Mouse (Mus musculus): ENCODE data around the gene Tbc1d14. TPM values are rescaled to one million over a fixed set of nuclear protein-coding genes. Genes with fewer than 3 reads are reported as not detected.

Tbc1d14 gene
- 3.9 and 10.2 TPM in 2 replicates for total RNA-seq (2014; rRNA removed; ENCODE audit: low replicate concordance)
- polyA plus RNA-seq (2015; fragmentation: Nextera tagmentation; extraction: Ambion mirVana) = 7.7 and 8.3 TPM in 2 replicates

DNA sequence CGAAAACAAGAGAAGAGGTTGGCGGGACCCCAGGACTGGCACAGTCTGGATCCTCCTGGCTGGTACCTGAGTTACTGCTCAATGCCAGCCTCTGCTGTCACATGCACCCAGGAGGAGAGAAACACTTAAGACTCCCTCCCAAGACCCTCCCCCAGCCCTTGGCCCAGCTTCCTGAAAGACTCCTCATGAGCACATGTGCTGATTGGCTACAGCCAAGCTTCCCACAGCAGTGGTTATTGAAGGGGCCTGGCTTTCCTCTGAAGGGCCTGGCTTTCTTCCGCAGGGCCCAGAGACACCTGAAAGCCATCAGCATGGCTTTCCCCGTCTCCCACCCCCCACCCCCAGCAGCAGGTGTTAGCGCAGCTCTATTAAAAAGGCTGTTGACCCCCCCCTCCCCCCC lies at the start of gene Tbc1d14:
Gene Tbc1d14, minus strand, starts transcription at position 101 of the 400 bp plus-strand sequence.
- no peak for DNase-seq (ENCODE audit: low spot score)
- 76% methylated on average over 5 of the region's 5 CpGs for WGBS
- Histone ChIP-seq H3K9ac (replicated peaks; ENCODE audit: low read depth, low read length) (no peak within 1 kb of the TSS), H3K9me3 (replicated peaks; ENCODE audit: control insufficient read depth, low read length) (no peaks in the 10 kb centered on the region), H3K36me3 (replicated peaks; ENCODE audit: control insufficient read depth, insufficient read depth, low read length) (no peaks in the 10 kb centered on the region), H3K27ac (ENCODE audit: low read depth) (no peak within 1 kb of the TSS), H3K4me2 (ENCODE audit: low read depth, low read length) (no peak within 1 kb of the TSS), H3K4me1 (ENCODE audit: control insufficient read depth, insufficient read depth) (no peaks in the 10 kb centered on the region), H3K4me3 (ENCODE audit: low read depth, low read length) (no peak within 1 kb of the TSS), H3K27me3 (ENCODE audit: control insufficient read depth, insufficient read depth, low read length) (no peaks in the 10 kb centered on the region)
- TF ChIP-seq CTCF (IDR thresholded peaks at IDR 0.05; ENCODE audit: low read depth) (no peak), EP300 (IDR thresholded peaks at IDR 0.05; ENCODE audit: low read depth) (no peak)
- no peak for ATAC-seq (ENCODE audit: insufficient read depth, low read depth)

DNA sequence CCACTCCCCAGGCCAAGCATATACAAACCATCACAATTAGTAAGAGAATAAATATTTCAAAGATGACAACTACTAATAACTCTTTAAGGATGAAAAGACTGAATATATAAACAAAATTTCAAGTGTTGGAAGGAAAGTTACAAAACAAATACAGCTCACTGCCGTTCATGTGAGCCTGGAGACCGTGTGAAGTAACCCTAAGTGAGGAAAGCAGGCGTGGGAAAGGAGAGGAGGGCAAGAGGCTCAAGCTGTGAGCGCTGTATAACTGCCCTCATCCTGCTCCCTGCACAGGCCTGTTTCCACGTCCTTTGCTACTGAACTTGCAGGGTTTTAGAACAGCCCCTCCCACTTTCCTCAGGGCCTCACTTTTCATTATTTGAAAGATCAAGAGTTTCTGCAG lies 32.5 kb upstream of the Tbc1d14 start:
- whole genome bisulfite sequencing = 72% methylated on average over 5 of the region's 5 CpGs
- H3K4me3 ChIP-seq (ENCODE audit: low read depth, low read length) = no peak overlapping the region
- no peak overlapping the region for H3K4me2 ChIP-seq (ENCODE audit: low read depth, low read length)
- peaks cover 23% of the 10 kb centered on the region for H3K36me3 ChIP-seq (replicated peaks; ENCODE audit: control insufficient read depth, insufficient read depth, low read length)
- TF ChIP-seq CTCF (IDR thresholded peaks at IDR 0.05; ENCODE audit: low read depth) (no peak), EP300 (IDR thresholded peaks at IDR 0.05; ENCODE audit: low read depth) (no peak)
- no peak overlapping the region for H3K27ac ChIP-seq (ENCODE audit: low read depth)
- ATAC-seq (ENCODE audit: insufficient read depth, low read depth) (no peak), DNase-seq (ENCODE audit: low spot score) (no peak)
- H3K9ac ChIP-seq (replicated peaks; ENCODE audit: low read depth, low read length) = no peak overlapping the region
- H3K9me3 ChIP-seq (replicated peaks; ENCODE audit: control insufficient read depth, low read length) = no peaks in the 10 kb centered on the region
- peaks cover 7% of the 10 kb centered on the region for H3K4me1 ChIP-seq (ENCODE audit: control insufficient read depth, insufficient read depth)
- H3K27me3 ChIP-seq (ENCODE audit: control insufficient read depth, insufficient read depth, low read length) = no peaks in the 10 kb centered on the region

DNA sequence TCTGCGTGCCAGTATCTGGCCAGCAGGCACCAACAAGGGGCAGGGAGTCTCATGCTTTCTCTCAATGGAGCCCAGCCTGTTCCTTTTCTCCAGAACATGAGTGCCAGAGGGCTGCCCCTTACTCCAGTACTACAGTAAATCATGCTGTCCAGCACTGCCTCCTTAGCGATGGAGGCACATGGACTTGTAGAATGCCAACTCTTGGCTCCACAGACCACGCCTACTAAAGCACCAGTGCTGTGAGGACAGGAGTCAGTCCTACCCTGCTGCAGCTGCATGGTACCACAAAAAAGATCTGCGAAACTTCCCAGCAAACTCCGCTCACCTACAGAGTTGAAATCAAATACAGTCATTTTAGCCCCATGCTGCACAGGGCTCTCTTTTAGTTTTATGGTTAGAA lies 30.6 kb upstream of the Tbc1d14 start:
- Histone ChIP-seq H3K9ac (replicated peaks; ENCODE audit: low read depth, low read length) (no peak overlapping the region), H3K36me3 (replicated peaks; ENCODE audit: control insufficient read depth, insufficient read depth, low read length) (peaks cover 15% of the 10 kb centered on the region), H3K9me3 (replicated peaks; ENCODE audit: control insufficient read depth, low read length) (no peaks in the 10 kb centered on the region), H3K4me3 (ENCODE audit: low read depth, low read length) (no peak overlapping the region), H3K27me3 (ENCODE audit: control insufficient read depth, insufficient read depth, low read length) (no peaks in the 10 kb centered on the region), H3K27ac (ENCODE audit: low read depth) (no peak overlapping the region), H3K4me1 (ENCODE audit: control insufficient read depth, insufficient read depth) (peaks cover 15% of the 10 kb centered on the region), H3K4me2 (ENCODE audit: low read depth, low read length) (no peak overlapping the region)
- ATAC-seq (ENCODE audit: insufficient read depth, low read depth) (no peak), DNase-seq (ENCODE audit: low spot score) (no peak)
- no peak for TF ChIP-seq CTCF (IDR thresholded peaks at IDR 0.05; ENCODE audit: low read depth)
- no peak for TF ChIP-seq EP300 (IDR thresholded peaks at IDR 0.05; ENCODE audit: low read depth)
- 85% methylated on average over 5 of the region's 5 CpGs for WGBS

DNA sequence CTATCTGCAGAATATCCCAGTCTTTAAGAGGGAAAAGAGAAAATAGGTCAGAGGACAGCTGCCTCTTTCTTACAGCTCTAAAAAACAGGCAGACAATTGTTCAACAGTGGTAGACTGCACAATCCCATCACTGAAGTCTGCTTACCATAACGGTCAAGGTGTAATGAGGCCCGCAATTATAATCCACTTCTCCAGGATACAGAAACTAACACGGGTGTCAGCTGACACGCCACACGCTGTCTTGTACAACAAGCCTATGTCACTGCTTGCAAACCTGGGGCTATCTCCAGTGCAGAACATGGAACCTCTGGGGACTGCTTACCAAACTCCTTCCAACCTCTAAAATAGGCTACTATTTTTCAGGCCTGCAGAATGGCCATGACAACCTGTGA lies 28.0 kb upstream of the Tbc1d14 start:
- peak overlapping the region; percentile 46 for H3K9ac ChIP-seq (replicated peaks; ENCODE audit: low read depth, low read length)
- TF ChIP-seq EP300 (IDR thresholded peaks at IDR 0.05; ENCODE audit: low read depth) = no peak
- TF ChIP-seq CTCF (IDR thresholded peaks at IDR 0.05; ENCODE audit: low read depth) = no peak
- H3K4me3 ChIP-seq (ENCODE audit: low read depth, low read length) = peak overlapping the region; percentile 31
- H3K4me1 ChIP-seq (ENCODE audit: control insufficient read depth, insufficient read depth) = peaks cover 15% of the 10 kb centered on the region
- H3K27ac ChIP-seq (ENCODE audit: low read depth) = peak overlapping the region; percentile 92
- peaks cover 21% of the 10 kb centered on the region for H3K36me3 ChIP-seq (replicated peaks; ENCODE audit: control insufficient read depth, insufficient read depth, low read length)
- 31% methylated on average over 5 of the region's 5 CpGs for WGBS
- H3K9me3 ChIP-seq (replicated peaks; ENCODE audit: control insufficient read depth, low read length) = no peaks in the 10 kb centered on the region
- no peaks in the 10 kb centered on the region for H3K27me3 ChIP-seq (ENCODE audit: control insufficient read depth, insufficient read depth, low read length)
- ATAC-seq (ENCODE audit: insufficient read depth, low read depth) = peak; percentile 64
- DNase-seq (ENCODE audit: low spot score) = peak; percentile 48
- H3K4me2 ChIP-seq (ENCODE audit: low read depth, low read length) = peak overlapping the region; percentile 58

DNA sequence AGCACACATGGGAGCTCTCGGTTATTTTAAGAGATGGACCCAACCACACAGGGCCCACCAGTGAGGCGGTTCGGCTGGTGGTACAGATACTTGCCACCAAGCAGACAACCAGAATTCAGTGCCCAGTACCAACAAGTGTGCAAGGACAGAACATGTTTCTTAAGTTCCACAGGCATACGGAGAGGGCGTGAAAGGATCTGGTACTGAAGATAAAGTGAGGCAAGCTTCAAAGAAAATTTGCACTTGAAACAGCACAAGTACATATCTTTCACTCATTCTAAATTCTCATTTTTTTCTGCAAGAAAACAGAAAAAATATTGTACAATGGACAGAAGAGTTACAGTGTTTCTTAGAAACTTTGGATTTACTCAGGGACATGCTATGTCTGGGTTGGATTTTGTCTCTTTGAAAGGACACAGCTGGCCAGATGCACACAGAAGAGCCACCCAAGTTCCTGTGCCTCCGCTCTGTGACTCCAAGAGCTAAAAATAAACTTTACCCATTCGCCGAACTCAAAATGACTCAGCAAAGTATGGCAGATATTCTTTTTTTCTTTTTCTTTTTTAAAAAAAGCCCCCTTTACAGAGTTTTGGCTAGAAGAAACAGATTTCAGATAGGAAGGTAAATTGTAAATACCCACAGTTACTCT lies 27.5 kb upstream of the Tbc1d14 start:
- Histone ChIP-seq H3K4me3 (ENCODE audit: low read depth, low read length) (peak overlapping the region; percentile 31), H3K9ac (replicated peaks; ENCODE audit: low read depth, low read length) (peak overlapping the region; percentile 46), H3K4me2 (ENCODE audit: low read depth, low read length) (peak overlapping the region; percentile 58), H3K27me3 (ENCODE audit: control insufficient read depth, insufficient read depth, low read length) (no peaks in the 10 kb centered on the region), H3K4me1 (ENCODE audit: control insufficient read depth, insufficient read depth) (peaks cover 15% of the 10 kb centered on the region), H3K27ac (ENCODE audit: low read depth) (peak overlapping the region; percentile 92), H3K9me3 (replicated peaks; ENCODE audit: control insufficient read depth, low read length) (no peaks in the 10 kb centered on the region), H3K36me3 (replicated peaks; ENCODE audit: control insufficient read depth, insufficient read depth, low read length) (peaks cover 26% of the 10 kb centered on the region)
- DNase-seq (ENCODE audit: low spot score) (peak; percentile 83), ATAC-seq (ENCODE audit: insufficient read depth, low read depth) (peak; percentile 70; the same call in 1 of the 2 replicates)
- TF ChIP-seq CTCF (IDR thresholded peaks at IDR 0.05; ENCODE audit: low read depth) (no peak), EP300 (IDR thresholded peaks at IDR 0.05; ENCODE audit: low read depth) (no peak)
- WGBS = 25% methylated on average over 8 of the region's 8 CpGs

DNA sequence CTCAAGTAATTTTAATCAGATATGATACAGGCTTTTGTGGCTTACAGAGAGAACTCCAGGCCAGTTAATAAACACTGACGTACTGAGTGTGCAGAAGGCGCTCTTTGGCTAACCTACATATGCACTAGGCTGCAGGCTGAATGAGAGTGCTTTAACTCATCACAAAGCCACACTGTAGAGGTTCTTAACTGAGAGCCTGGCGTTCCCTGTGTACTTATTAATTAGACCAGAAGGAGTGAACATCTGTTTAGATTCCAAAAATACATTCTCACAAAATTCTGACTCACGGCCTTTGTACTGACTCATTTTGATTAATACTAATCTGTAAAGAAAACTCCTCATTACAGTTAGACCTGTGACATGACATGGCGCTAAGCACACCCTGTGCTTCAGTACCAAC lies 25.8 kb upstream of the Tbc1d14 start:
- Histone ChIP-seq H3K9ac (replicated peaks; ENCODE audit: low read depth, low read length) (no peak overlapping the region), H3K4me2 (ENCODE audit: low read depth, low read length) (no peak overlapping the region), H3K4me1 (ENCODE audit: control insufficient read depth, insufficient read depth) (peaks cover 15% of the 10 kb centered on the region), H3K27ac (ENCODE audit: low read depth) (no peak overlapping the region), H3K4me3 (ENCODE audit: low read depth, low read length) (no peak overlapping the region), H3K9me3 (replicated peaks; ENCODE audit: control insufficient read depth, low read length) (no peaks in the 10 kb centered on the region), H3K27me3 (ENCODE audit: control insufficient read depth, insufficient read depth, low read length) (no peaks in the 10 kb centered on the region), H3K36me3 (replicated peaks; ENCODE audit: control insufficient read depth, insufficient read depth, low read length) (peaks cover 43% of the 10 kb centered on the region)
- TF ChIP-seq EP300 (IDR thresholded peaks at IDR 0.05; ENCODE audit: low read depth) (no peak), CTCF (IDR thresholded peaks at IDR 0.05; ENCODE audit: low read depth) (no peak)
- DNase-seq (ENCODE audit: low spot score) (no peak), ATAC-seq (ENCODE audit: insufficient read depth, low read depth) (no peak)
- WGBS = 89% methylated on average over 5 of the region's 5 CpGs

Data from heart, postnatal 0 days (tissue).